Mouse (Mus musculus) fat pad, adult 2 months (tissue): ENCODE measurements around the gene Maz.

Experiments used
- DNase-seq: peaks from one replicate; pipeline ENCODE4 v3.0.0-alpha.2; 2011; ENCODE audit warnings: low read depth, low spot score; ENCODE audit errors: extremely low read depth

Gene Maz

DNA sequence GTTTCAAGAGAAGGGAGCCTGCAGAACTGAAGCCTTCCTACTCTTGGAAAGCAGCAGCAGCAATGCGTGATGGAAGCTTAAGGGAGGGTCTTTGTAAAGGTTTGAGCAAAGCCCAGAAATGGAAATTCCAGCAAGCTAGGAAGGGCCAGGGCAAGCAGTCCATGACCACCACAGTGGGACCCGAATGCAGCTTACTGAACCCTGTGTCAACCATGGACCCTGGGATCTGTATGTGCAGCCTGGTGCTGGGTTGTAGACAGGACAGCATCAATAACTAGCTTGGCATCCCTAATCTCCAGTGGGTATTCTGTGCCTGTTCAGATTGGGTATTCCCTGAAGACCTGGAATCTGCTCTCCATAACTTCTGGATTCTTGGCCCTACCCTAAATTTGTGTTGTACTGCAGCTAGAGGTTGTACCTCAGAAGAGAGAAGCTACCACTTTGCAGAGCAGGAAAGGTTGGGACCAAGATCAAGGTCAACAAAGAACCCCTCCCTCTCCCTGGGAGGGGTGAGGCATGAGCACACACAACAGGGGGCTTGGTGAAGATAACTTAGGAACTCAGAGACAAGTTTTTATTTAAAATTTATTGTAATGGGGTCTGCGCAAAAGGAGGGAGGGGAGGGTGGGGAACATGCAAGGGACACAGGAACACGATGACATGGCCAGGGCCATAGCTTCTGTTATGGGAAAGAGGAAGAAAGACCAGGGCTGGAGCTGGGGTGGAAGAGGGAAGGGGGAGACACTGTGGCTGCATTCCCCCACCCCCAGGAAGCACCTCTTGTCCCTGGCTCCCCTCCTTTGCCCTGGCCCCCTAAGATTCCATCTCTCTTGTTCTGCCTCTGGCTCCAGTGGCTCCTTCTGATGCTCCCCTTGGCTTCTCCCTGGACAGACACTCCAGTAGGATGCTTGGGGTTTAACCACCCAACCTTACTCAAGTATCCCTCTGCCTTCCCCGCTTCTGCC lies 5.0 kb downstream of the Maz start:
- DNase-seq, result no peak

GRCm38 (mm10) chr7:127020901-127021562 lies 5.8 kb downstream of the Maz start, which contains the start of the genes Gm42742 and Prrt2:
TSS of gene Gm42742 (minus strand) at chr7:127021097.
TSS of gene Prrt2 (minus strand) at chr7:127021211.
- no peak for DNase-seq

GRCm38 (mm10) chr7:127020491-127020890 lies 6.3 kb downstream of the Maz start:
- DNase-seq, result no peak

DNA sequence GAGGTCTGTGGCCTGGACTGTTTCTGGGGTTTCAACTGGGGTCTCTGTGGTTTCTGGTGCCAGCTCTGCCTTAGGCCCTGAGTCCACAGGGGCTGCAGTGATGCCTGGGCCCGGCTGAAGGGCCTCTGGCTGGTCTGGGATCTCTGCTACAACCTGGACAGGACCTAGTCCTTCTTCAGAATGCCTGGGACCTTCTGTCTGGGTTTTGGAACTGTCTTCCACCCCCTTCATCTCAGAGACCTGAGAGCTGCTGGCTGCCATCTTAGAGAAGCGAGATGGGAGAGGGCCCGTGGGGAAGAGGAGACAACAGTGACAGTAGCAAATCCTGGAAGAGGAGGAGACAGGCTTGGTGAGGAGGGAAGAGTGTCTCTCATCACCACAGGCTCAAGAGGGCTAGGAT lies 6.8 kb downstream of the Maz start:
- no peak for DNase-seq

DNA sequence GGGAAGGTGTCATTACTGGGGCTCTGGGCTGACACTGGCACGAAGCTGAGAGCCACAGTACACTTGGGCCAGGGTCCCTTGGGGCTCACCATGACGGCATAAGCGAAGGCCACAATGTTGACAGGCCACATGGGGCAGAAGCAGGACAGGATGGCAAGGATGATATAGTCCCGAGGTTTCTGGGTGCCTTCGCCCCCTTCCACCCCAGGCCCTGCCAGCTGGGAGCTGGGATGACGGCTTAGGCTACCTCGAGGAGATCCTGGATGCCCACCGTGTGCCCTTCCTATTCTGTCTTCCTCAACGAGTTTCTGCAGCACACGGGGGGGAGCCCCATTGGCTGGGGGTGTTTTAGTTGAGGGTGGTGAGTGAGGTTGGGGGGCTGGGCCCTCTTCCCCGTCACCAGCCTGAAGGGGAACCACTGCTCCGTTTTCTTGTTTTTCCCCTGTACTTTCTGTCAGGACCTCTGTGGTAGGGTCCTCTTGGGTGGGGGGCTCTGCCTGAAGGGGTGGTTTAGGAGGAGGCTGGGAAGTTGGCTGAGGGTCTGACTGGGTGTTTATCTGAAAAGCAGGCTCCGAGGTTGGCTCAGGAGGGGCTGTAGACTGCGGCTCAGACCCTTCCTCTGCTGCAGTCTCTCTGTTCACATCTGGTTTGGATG lies 7.4 kb downstream of the Maz start:
- no peak for DNase-seq

DNA sequence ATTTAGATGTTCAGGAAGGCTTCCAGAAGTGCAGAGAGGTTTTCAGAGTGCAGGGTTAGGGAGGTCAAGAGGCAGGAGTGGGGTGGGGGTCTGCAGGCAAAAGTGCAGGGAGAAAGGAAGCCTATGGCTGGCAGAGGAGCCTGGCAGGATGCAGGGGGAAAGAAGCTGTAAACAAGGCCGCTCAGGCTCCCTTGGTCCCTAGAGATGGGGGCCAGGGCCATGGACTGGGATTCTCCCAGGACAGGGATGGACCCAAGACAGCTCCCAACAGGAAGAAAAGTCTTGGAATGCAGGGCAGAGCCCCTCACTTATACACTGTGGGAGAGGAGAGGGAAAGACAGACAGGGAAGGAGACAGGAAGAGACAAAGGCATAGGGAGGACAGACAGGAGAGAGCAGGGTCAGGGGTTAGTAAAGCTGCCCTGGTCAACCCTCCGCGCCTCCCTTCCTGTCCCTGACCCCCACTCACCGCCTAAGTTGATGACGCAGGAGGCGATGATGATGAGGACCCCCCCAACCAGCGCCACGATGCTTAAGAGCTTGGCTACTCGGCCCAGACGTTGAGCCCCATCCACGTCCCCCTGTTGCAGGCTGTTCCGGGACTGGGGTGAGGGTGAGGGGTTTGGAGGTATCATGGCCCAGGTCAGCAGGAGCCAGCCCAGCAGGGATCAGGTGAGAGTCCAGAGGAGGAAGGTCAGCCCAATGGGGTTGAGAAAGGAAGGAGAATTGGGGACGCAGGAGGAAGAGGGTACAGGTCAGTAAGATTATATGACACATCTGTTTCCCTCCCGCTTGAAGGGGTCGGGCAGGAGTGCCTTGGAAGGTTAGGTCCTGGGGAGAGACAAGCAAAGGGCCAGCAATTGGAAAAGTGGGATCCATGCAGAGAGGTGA lies 8.2 kb downstream of the Maz start:
- no peak for DNase-seq

- no peak for DNase-seq
Observed at GRCm38 (mm10) chr7:127017950-127018345, 8.9 kb downstream of the Maz start.

DNA sequence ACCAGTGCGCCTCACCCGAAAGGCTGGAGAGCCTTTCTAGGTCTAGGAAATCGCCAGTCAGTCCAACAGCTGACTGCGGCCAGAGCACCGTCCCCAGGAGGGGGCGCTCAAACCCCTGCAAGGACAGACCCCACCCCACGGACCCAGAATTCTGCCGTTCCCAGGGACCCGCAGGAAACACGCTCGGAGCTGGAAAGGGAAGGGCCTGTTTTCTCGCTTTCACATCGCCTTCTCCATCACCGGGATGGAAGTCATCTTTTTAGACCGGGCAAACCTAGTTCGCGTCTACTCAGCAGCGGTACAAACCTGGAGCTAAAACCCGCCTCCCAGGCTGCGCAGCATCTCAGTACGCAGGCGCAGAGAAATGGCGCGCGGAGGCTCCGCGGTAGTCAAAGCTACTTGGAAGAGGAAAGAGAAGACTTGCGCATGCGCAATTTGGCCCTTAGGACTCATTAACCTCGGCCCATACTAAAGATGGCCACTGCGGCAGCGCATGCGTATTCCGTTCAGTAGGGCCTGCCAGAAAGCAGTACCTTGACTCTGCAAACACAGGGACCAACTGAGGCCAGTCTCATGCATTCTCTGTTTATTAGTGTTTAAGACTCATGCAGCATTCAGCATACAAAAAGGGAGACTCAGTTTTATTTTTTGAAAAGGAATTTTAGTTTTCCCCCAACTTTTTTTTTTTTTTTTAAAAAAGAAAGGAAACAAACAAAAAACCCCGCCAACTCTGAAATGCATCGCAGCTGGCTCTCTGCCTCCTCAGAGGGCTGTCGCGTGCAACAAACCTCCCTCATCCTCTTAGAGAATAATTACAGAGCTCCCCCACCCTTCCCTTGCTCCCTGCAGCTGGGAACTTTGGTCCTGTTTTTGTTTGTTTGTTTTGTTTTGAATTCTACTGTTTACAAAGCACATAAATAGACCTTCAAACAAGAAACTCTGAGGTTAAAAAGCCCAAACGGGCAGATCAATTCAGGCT lies 9.6 kb downstream of the Maz start, which contains the start of gene Pagr1a:
Gene Pagr1a, minus strand, starts transcription at position 382 of the 979 bp plus-strand sequence.
- DNase-seq, result peak; percentile 88

DNA sequence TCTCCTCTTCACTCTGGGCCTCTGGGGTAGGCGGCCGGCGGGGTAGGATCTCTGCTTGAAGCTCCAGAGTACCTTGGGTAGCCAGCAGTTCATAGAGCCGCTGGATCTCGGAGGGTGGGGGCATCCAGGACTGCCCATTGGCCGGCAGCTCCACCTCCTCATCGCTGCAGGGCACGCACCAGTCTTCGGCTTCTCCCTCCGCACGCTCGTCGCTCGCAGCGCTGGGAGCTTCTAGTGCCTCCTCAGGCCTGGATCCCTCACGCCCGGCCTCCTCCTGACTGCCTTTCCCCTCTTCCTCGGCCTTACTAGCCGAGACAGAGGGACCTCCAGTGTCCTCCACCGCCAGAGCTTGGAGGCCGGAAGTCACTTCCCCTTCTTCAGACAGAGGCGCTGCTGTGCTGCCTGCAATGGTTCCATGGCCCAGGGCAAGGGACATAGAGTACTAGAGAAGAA lies 10.3 kb downstream of the Maz start:
- no peak for DNase-seq

- no peak for DNase-seq
Observed at GRCm38 (mm10) chr7:127016481-127016485, 10.6 kb downstream of the Maz start, which contains the start of gene Pagr1b. TSS of gene Pagr1b (minus strand) at chr7:127016484.

GRCm38 (mm10) chr7:127016081-127016480 lies 10.8 kb downstream of the Maz start:
- DNase-seq, result no peak

GRCm38 (mm10) chr7:127014993-127015392 lies 11.8 kb downstream of the Maz start:
- no peak for DNase-seq

- DNase-seq, result no peak
Observed at GRCm38 (mm10) chr7:127014320-127014719, 12.5 kb downstream of the Maz start, which contains the start of gene Mvp. TSS of gene Mvp (minus strand) at chr7:127014621.

DNA sequence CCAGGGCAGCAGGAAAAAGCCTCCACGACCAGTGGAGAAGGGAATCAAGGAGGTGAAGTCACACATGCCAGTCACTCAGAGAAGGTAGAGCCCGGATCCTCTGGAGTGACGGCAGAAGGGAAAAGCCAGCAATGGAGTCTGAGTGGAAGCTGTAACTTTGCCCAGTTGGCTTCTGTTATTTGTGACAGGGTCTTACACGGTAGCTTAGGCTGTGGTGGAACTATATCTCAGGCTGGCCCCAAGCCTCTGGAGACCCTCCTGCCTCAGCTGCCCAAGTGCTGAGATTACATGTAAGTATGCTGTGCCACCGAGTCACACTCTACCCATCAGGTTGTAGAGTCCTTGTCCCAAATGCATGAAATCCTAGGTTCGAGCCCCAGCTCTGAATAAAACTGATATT lies 13.5 kb downstream of the Maz start:
- DNase-seq, result no peak

DNA sequence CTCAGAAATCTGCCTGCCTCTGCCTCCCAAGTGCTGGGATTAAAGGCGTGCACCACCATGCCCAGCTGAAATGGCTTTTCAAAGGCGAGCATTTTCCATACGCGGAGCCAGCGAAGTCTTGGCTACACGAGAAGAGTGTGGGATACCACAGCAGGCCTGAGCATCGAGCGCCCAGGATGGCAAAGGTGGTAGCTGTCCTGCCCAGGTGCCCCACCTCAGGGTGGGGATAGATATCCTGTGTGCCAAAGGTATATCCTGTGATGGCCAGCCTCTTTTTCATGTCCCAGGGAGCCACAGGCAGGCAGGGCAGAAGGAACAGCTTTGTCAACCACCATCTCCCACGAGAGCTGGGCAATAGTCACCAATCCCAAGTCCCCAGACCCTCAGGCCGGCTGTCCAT lies 14.0 kb downstream of the Maz start:
- no peak for DNase-seq

GRCm38 (mm10) chr7:127012374-127012773 lies 14.5 kb downstream of the Maz start:
- DNase-seq, result no peak

- no peak for DNase-seq
Observed at GRCm38 (mm10) chr7:127011717-127012116, 15.1 kb downstream of the Maz start.

DNA sequence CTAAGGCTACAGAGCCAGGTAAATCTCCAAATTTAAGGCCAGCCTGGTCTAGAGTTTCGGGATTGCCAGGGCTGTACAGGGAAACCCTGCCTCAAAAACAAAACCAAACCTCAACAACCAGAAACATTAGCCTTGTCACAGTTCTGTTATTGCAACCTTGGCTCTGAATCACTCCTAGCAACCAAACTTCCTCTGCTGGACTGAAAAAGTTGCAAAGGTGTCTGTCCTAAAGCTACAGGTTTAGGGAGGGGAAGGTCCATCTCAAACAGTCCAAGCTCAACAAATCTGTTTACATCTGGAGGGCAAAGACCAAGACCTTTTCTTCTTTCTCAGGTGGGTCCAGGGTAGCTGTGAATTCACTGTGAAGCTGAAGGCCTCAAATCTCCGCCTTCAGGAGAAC lies 15.8 kb downstream of the Maz start:
- DNase-seq, result no peak

- DNase-seq, result no peak
Observed at GRCm38 (mm10) chr7:127009307-127010085, 17.3 kb downstream of the Maz start.
